Mouse (Mus musculus) liver, adult 2 months (tissue): ENCODE results near the gene Poc5. TPM values are rescaled to one million over a fixed set of nuclear protein-coding genes. Genes with fewer than 3 reads are reported as not detected.
A peak's percentile ranks its signal among the peaks of the same experiment; 100 is the strongest.

Experiments used
- DNase-seq: peaks from one replicate; pipeline ENCODE4 v3.0.0-alpha.2; 2011; ENCODE audit warnings: low read depth, low spot score; ENCODE audit errors: extremely low read depth
- H3K27ac ChIP-seq: fragments of 200-500 bp; replicated peaks from 2 replicates; pipeline ENCODE4 v1.5.1; 2012; ENCODE audit warnings: low read depth, mild to moderate bottlenecking, control low read depth, inconsistent platforms, low read length; ENCODE audit not compliant: insufficient read depth
- H3K27me3 ChIP-seq: fragments of 200-500 bp; 2 replicates; pipeline ENCODE4 v1.6.1; 2012; ENCODE audit warnings: mild to moderate bottlenecking, moderate library complexity, low read length, inconsistent platforms; ENCODE audit not compliant: control insufficient read depth, insufficient read depth
- H3K36me3 ChIP-seq: fragments of 200-500 bp; 2 replicates; pipeline ENCODE4 v1.6.1; 2012; ENCODE audit warnings: low read length, inconsistent platforms; ENCODE audit not compliant: control insufficient read depth, insufficient read depth
- H3K4me1 ChIP-seq: fragments of 200-500 bp; 2 replicates; pipeline ENCODE4 v1.6.1; 2011; ENCODE audit warnings: low read length; ENCODE audit not compliant: control insufficient read depth, insufficient read depth
- H3K4me3 ChIP-seq: fragments of 200-500 bp; 2 replicates; pipeline ENCODE4 v1.5.1; 2011; ENCODE audit warnings: low read depth, mild to moderate bottlenecking, control low read depth, low read length, moderate library complexity; ENCODE audit not compliant: insufficient read depth
- H3K79me2 ChIP-seq: fragments of 200-500 bp; 2 replicates; pipeline ENCODE4 v1.6.1; 2012; ENCODE audit warnings: inconsistent platforms, mild to moderate bottlenecking, low read length, moderate library complexity; ENCODE audit not compliant: control insufficient read depth, insufficient read depth
- H3K9ac ChIP-seq: fragments of 200-500 bp; 2 replicates; pipeline ENCODE4 v1.6.1; 2012; ENCODE audit warnings: low read depth, mild to moderate bottlenecking, control low read depth, inconsistent platforms, low read length
- CTCF ChIP-seq: fragments of 200-500 bp; IDR thresholded peaks from 2 replicates; pipeline ENCODE4 v1.5.1; 2011; ENCODE audit warnings: low read depth, low read length, control low read depth
- POLR2A ChIP-seq: fragments of 200-500 bp; IDR thresholded peaks from 2 replicates; pipeline ENCODE4 v1.6.1; 2011; ENCODE audit warnings: low read length, control low read depth; ENCODE audit not compliant: insufficient read depth; ENCODE audit errors: extremely low read depth
- WGBS: fragments of 180-500 bp; shearing (Covaris S2); methylation state at CpG from one replicate; pipeline ENCODE4 v1.1.7; 2018; 5-methylcytosine and 5-hydroxymethylcytosine counted together
- polyA plus RNA-seq: library from polyadenylated mRNA; depleted of rRNA; stranded (reverse); fragments of >200 nt; gene quantifications from 2 replicates; pipeline ENCODE4 v1.2.3, GENCODE M21; 2012
- total RNA-seq: library from RNA; depleted of rRNA; stranded (reverse); fragments of >200 nt; gene quantifications from 2 replicates; pipeline ENCODE4 v1.2.3, GENCODE M21; 2014

The Poc5 gene
- total and polyA plus RNA-seq, 2 experiments: 1.6 to 5.3 TPM

DNA sequence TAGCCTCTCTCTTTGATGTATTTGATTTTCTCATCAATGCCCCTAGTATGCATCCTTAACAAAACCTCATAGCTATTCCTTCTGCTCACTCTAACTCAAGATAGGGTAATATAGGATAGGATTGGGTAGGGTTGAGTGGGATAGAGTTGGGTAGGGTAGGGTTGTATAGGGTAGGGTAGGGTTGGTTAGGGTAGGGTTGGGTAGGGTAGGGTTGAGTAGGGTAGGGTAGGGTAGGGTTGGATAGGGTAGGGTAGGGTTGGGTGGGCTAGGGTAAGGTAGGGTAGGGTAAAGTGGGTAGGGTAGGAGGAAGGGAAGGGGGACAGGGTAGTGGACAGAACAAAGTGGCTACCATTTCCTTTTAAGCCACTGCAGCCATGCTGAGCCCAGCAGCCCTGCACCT, 33.1 kb downstream of the Poc5 start:
- H3K79me2 ChIP-seq: no peaks in the 10 kb centered on the region
- DNase-seq: no peak
- no peak for TF ChIP-seq POLR2A
- no peak for TF ChIP-seq CTCF
- H3K36me3 ChIP-seq: no peaks in the 10 kb centered on the region; the same call in 1 of the 2 replicates
- no peak overlapping the region for H3K27ac ChIP-seq
- H3K9ac ChIP-seq: no peak overlapping the region
- no peak overlapping the region for H3K4me3 ChIP-seq
- H3K4me1 ChIP-seq: no peaks in the 10 kb centered on the region
- H3K27me3 ChIP-seq: no peaks in the 10 kb centered on the region

- TF ChIP-seq POLR2A: no peak
- TF ChIP-seq CTCF: no peak
- no peaks in the 10 kb centered on the region for H3K4me1 ChIP-seq
- no peak for DNase-seq
- H3K36me3 ChIP-seq: no peaks in the 10 kb centered on the region
- H3K9ac ChIP-seq: no peak overlapping the region
- H3K27me3 ChIP-seq: no peaks in the 10 kb centered on the region
- 92% methylated on average over 12 of the region's 12 CpGs for WGBS
- H3K4me3 ChIP-seq: no peak overlapping the region
- no peak overlapping the region for H3K27ac ChIP-seq
- no peaks in the 10 kb centered on the region for H3K79me2 ChIP-seq
These were observed 36.6 kb downstream of the Poc5 start for GRCm38 (mm10) chr13:96424496-96425274.

DNA sequence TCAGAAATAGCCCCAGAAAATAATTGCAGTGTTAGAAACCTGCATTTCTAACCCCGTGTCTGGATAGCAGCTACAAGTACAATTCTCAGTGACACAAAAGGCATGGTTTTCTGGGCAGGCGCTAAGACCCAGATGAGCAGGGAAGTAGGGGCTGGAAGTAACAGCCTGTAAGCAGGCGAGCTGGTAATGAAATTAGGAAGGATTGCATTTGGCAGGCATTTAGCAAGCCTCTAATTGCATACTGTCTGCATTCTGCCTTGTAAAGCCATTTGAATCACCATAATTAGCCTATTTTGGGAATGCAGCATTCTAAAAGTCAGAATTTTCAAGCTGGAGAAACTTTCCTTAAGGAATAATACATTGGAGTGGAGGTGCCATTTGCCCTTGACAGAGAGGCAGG, 38.0 kb downstream of the Poc5 start:
- WGBS: 77% methylated on average over 3 of the region's 3 CpGs
- H3K9ac ChIP-seq: no peak overlapping the region
- TF ChIP-seq CTCF (no peak), POLR2A (no peak)

DNA sequence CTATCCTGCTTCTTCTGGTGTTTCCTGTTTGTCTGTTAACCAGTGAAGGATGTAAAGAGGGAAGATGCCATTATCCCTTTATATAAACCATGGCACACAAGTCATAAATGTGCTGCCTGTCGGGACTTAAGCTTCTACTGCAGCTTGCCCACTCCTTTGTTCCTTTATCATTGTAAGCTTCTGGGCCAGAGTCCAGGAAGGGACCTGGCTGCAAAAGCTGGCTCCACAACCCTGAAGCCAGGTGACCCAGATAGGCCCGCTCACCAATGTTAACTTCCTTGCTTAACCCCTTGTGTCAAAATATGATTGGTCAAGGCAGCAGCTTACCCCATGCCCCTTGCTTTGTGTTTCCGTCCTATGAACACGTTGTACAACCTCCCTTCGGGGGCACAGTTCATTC, 40.4 kb downstream of the Poc5 start:
- H3K27me3 ChIP-seq: no peaks in the 10 kb centered on the region
- peaks cover 2% of the 10 kb centered on the region for H3K4me1 ChIP-seq
- 51% methylated on average over 5 of the region's 5 CpGs for WGBS
- no peak overlapping the region for H3K27ac ChIP-seq
- no peak overlapping the region for H3K9ac ChIP-seq
- no peaks in the 10 kb centered on the region for H3K79me2 ChIP-seq
- no peaks in the 10 kb centered on the region for H3K36me3 ChIP-seq
- peak; percentile 19 for DNase-seq
- no peak overlapping the region for H3K4me3 ChIP-seq
- TF ChIP-seq CTCF: no peak
- TF ChIP-seq POLR2A: no peak

More for the DNA sequence above, 38.0 kb downstream of the Poc5 start:
- Histone ChIP-seq H3K27me3 (no peaks in the 10 kb centered on the region), H3K27ac (no peak overlapping the region), H3K36me3 (no peaks in the 10 kb centered on the region), H3K79me2 (no peaks in the 10 kb centered on the region), H3K4me1 (no peaks in the 10 kb centered on the region), H3K4me3 (no peak overlapping the region)
- DNase-seq: no peak

DNA sequence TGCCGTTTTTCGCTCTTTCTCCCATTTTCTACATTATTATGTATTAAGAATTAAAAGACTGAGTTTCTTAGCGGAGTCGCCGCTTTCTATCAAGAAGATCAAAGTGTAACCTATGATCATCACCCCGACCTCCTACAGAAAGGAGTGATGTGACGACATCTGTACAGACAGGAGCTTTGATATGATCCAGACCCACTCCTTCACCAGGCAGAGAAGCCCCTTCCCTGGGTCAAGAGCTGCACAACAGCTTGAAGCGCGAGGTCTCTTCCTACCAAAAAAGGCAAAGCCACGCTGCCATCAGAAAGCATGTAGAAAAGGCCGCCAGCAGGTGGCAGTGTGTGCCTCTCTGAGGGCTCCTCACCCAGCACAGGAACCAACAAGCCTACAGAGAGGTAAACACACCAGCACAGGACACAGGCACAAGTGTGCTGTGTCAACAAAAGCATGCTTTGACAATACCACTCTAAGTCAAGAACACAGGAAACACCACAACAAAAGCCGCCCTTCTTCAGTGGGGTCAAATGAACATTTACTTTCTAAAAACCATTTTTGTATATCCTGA, 43.6 kb downstream of the Poc5 start:
- Histone ChIP-seq H3K9ac (no peak overlapping the region), H3K4me1 (peaks cover 2% of the 10 kb centered on the region), H3K27me3 (no peaks in the 10 kb centered on the region), H3K79me2 (no peaks in the 10 kb centered on the region), H3K36me3 (no peaks in the 10 kb centered on the region), H3K27ac (no peak overlapping the region), H3K4me3 (no peak overlapping the region)
- WGBS: 31% methylated on average over 12 of the region's 12 CpGs
- DNase-seq: peak; percentile 84
- TF ChIP-seq POLR2A (no peak), CTCF (peak; percentile 97)

DNA sequence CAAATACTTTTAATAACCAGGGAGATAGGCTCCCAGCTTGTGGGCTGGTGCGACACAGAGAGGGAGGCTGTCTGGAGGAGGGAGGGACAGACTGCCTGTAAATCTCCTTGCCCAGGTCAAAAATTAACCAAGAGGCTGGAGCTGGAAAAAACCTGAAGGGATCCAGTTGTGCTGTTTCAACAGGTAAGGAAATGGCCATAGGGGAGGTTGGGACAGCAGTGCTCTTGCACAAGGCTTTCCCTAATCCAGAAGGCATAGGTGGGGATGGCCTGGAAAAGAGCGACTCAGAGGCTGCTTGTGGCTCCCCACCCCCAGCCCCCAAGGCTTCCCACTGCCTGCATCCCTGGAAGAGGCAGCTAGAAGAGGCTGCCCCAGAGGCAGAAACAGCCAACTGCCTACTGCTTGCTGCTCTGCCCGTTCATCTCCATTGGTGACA, 44.3 kb downstream of the Poc5 start:
- 35% methylated on average over 3 of the region's 3 CpGs for WGBS
- peak; percentile 76 for DNase-seq
- H3K9ac ChIP-seq: no peak overlapping the region

More for the DNA sequence above, 44.3 kb downstream of the Poc5 start:
- Histone ChIP-seq H3K27me3 (no peaks in the 10 kb centered on the region), H3K36me3 (no peaks in the 10 kb centered on the region), H3K4me1 (peaks cover 2% of the 10 kb centered on the region), H3K79me2 (no peaks in the 10 kb centered on the region), H3K4me3 (no peak overlapping the region), H3K27ac (no peak overlapping the region)
- TF ChIP-seq CTCF (no peak), POLR2A (no peak)
